Mouse (Mus musculus) cerebellum, adult (tissue): Measurements from ENCODE around the gene Emid1.
A peak's percentile ranks its signal among the peaks of the same experiment; 100 is the strongest.

Source experiments
- ATAC-seq: cut with Nextera tagmentation; 2 replicates; pipeline ENCODE4 v1.9.2; 2017; ENCODE audit warnings: mild to moderate bottlenecking, moderate library complexity, mixed read lengths; ENCODE audit not compliant: insufficient number of reproducible peaks, low FRiP score, low TSS enrichment

Gene Emid1

GRCm38 (mm10) chr11:5067063-5067462 lies 85.0 kb downstream of the Emid1 start:
- ATAC-seq: no peak

DNA sequence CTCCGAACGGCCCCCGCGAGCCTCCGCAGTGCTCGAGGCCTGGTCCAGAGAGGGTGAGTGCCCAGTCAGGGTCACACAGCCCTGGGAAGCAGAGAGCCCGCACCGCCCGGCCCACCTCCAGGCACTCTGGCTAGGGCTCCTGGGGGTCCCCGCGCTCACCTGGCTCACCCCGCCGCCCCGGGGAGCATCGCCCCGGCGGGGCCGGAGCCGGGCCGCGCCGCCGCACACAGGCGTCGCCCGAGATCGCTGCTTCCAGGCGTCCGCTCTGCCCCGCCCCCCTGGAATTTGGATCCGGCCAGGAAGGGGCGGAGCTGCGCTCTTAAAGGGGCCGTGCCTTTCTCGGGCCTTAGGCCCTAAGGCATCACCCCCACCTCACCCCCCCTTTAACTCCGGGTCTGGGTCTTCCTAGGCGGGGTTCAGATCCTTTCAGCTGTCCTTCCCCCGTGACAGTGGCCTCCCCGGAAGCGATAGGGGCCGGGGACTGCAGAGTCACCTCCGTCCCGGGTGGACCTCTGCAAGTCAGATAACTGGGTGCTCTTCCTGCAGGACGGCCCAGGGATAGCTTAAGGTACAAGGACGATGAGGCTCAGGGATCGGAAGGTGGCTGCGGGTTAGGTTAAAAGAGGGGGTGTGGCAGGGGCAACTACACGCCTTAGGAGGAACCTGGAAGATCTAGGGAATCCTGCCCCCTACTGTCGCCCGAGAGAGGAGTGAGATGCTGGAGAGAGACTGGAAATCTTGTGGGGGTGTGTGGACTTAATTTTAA lies 86.8 kb downstream of the Emid1 start, which contains the start of gene Gas2l1:
Gene Gas2l1, minus strand, starts transcription at position 272 of the 766 bp plus-strand sequence.
- peak; percentile 51 for ATAC-seq

DNA sequence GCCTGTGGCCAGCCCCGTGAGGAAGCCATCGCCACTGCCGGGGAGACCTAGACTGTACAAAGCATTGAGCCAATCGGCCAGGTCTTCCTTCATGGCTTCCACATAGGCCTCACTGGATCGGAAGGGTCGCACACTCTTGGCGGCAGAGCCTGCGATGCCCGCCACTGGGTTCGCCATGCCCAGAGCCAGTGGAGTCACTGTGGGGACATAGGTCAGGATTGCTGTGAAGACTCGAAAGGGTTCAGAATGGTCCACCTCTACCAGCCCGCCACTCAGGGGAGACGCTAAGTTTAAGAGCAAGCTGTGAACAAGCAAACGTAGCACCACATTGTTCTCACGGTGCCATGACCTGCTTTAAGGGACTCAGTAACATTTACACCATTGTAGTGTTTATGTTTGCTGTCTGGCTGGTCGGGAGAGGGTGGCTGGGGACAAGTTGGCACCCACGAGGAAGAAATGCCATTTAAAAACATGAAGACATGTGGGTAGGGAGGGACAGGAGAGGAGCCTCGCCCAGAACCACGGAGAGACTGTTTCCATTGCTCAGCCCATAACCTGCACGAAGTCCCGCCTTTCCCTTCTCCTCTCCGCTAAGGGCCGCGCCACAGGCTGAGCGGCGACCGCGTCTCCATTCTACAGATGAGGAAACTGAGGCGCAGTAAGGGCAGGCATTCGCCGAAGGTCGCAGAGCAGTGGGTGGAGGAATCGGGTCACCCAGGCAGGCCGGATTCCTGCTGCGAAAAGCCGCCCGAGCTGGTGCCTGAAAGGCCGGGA lies 87.6 kb downstream of the Emid1 start:
- peak; percentile 7; the same call in 1 of the 2 replicates for ATAC-seq

DNA sequence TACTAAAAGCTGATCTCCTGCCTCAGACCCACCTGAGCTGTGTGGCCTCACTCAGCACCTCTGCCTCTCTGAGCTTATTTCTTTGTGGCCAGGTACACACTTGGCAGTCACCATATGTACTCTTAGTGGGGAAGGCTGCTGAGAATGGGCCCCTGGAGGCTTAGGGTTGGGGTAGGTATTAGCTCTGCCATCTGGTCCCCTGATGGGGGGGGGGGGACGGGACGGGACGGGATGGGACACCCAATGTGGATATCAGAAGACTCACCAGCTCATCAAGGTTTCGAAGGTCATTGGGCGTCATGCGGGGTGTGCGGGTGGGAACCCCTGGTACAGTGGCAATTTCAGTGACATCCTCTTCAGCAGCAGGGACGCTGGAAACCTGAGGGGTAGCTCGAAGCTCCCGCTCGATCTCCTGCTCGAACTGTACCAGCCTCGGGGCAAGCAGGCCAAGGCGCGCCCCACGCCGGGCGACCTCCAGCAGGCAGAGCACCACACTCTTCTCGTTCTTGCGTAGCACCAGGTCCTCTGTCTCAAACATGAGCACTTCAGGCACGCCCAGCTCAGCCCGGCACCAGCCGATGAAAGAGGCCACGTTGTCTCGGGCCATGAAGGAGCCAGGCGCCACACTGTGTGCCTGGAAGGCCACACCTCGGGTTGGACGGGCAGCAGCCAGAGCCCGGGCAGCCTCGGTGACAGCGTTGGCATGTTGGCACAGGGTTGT lies 88.3 kb downstream of the Emid1 start:
- ATAC-seq: no peak

DNA sequence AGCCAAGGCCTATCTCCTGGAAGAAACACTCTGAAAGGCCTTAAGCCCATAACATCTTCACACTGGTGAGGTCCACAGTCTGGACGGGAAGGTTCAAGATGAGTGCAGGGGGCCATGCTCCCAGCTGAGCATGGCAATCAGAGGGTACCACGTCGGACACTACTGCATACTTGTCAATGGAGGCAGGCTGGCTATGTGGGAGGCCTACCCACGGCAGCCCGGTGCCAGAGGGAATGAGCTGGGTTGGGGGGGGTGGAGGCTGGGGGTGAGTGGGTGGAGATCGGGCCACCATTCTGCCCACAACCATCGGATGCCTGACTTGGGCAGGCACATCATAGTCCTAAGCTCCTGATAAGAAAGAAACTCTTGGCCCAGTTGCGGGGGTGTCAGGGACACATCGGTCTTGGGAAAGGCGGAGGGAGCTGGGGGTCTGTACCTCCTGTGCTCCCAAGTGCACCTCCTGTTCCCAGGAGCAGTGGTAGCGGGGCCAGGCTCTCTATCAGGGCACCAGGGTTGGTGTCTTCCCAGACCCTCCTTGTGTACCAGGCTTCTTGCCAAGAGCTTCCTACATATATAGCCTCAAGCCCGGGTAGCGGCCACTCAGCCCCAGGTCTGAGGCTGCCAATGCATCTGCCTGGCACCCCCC lies 89.1 kb downstream of the Emid1 start:
- no peak for ATAC-seq

DNA sequence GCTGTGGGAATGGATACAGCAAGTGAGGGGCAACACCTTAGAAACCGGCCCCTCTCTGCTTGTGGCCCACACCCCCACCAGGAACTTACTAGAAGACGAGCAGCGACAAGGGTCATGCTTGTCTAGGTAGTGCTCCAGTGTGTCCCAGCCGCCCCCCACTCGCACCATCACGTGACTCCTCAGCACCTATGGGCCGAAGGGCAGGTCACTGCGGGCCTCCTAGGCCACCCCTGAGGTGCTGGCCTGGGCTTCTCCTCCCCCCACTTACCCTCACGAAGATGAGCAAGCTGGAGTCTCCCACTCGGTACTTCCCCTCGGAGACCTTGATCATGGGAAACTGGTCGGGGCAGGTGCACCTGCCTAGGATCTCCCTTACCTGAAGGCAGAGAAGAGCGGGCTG lies 89.7 kb downstream of the Emid1 start:
- no peak for ATAC-seq

DNA sequence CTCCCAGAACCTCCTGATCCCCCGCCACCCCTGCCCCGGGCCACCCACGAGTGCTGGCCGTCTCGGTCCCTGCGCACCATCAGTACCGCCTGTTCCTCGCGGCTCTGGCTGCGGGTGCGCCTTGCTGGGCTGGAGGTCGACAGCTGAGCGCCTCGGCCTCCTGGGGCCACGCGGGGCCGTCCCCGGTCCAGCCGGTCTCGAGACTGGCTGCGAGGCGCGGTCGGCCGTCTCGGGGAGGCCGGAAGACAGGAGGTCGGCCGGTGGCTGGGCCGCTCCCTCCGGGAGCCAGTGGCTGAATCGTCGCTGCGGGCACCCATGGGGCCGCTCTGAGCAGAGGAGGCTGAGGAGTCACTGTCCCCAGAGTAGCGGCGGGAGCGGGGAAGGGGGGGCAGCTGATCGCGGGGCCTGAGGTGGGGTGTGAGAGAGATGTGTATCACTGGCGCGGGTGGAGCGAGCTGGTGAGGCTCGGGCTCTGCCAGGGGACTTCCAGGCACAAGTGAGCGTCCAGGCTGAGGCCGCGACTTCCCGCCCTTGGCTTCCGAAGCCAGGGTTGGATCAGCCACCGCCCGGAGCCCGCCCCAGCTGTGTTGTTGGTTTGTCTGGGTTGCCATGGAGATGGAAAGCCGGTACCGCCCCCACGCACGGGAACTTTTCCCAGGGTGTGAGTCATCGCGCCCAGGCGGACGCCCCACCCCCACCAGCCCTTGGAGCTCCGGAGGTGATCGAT lies 90.5 kb downstream of the Emid1 start:
- ATAC-seq: no peak

GRCm38 (mm10) chr11:5060756-5061412 lies 91.2 kb downstream of the Emid1 start:
- no peak for ATAC-seq

DNA sequence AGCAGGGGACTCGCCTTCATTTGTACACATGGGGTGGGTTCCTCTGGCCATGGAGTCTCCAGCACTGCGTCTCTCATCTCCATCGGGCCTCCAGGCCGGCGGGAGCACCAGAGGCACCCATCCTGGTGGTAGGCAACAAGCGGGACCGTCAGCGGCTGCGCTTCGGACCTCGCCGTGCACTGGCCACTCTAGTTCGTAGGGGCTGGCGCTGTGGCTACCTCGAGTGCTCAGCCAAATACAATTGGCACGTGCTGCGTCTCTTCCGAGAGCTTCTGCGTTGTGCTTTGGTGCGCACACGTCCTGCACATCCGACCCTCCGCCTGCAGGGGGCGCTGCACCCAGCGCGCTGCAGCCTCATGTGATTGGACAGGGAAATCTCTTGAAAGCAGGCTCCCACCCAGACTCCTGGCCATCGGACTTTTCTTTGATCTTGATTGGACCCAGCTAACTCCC lies 92.3 kb downstream of the Emid1 start:
- no peak for ATAC-seq

DNA sequence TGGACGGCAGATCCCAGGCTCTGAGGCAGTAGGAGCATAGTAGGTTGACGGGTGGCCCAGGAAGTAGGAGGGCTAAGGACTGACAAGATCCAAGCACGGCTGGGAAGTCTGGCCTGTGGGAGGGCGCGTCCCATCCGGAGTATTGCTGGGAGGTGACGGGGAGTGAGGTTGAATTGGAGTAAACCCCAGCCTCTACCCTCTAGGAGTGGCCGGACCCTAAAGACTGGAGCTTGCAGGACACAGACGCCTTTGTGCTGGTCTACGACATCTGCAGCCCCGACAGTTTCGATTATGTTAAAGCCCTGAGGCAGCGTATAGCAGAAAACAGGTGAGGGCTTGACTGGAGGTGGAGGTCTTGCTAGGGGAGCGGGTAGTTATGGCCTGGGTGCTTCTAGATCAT lies 92.8 kb downstream of the Emid1 start:
- no peak for ATAC-seq

- ATAC-seq: no peak
Observed at GRCm38 (mm10) chr11:5058783-5059182, 93.3 kb downstream of the Emid1 start.

GRCm38 (mm10) chr11:5057856-5058641 lies 94.0 kb downstream of the Emid1 start, which contains the start of gene Rasl10a:
Gene Rasl10a (plus strand): TSS chr11:5058128.
- ATAC-seq: no peak

DNA sequence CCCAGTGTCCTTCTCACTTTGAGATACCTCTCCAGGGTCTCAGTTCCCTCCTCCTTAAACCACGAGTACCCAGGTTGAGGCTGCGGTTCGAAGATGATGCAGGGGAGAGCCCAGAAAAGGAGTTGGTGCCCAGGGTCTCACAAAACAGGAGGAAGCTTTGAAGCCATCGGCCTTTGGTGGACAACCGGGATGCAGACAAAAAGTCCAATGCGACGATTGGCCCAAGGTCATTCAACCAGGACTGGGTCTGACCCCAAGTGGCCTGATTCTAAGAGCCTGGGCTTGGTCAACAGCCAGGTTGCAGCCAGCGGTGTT lies 94.6 kb downstream of the Emid1 start:
- no peak for ATAC-seq

DNA sequence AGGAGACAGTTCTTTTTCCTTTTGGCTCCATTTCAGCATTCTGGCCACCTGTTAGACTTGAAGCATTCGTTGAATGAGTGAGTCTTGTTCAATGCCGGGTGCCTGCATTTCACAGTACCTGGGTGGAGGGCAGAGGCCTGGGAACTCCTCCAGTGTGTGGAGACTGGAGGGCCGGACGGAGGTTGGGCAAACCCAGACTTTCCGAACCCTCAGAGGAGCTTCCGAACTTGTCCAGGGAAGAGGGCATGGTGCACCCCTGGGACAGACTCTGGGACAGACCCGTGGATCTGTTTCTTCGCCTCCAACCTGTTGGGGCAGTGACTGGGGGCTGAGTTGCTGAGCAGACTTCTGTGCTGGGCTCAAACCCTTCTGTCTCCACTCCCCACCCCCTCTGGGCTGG lies 95.0 kb downstream of the Emid1 start:
- no peak for ATAC-seq
